Mouse (Mus musculus) limb, embryonic 11.5 days (tissue): ENCODE measurements around the gene Fam240a. TPM values are rescaled to one million over a fixed set of nuclear protein-coding genes. Genes with fewer than 3 reads are reported as not detected.

Experiments used
- ATAC-seq: fragments of 200-750 bp; cut with Nextera tagmentation; 2 replicates; pipeline ENCODE4 v1.8.0; 2017; ENCODE audit warnings: low read depth; ENCODE audit not compliant: insufficient number of reproducible peaks, low FRiP score, low TSS enrichment
- DNase-seq: peaks from one replicate; pipeline ENCODE4 v3.0.0-alpha.2; 2015; ENCODE audit warnings: low spot score
- H3K27ac ChIP-seq: fragments of 300-500 bp; sonication (generic); replicated peaks from 2 replicates; pipeline ENCODE4 v1.5.1; 2014; ENCODE audit warnings: low read depth, mild to moderate bottlenecking, low read length
- H3K27me3 ChIP-seq: fragments of 300-500 bp; sonication (generic); 2 replicates; pipeline ENCODE4 v1.6.1; 2014; ENCODE audit warnings: mild to moderate bottlenecking, low read length, mixed read lengths; ENCODE audit not compliant: control insufficient read depth, insufficient read depth
- H3K36me3 ChIP-seq: fragments of 300-500 bp; sonication (generic); 2 replicates; pipeline ENCODE4 v1.6.1; 2014; ENCODE audit warnings: mild to moderate bottlenecking, low read length, moderate library complexity, mixed read lengths; ENCODE audit not compliant: control insufficient read depth, insufficient read depth
- H3K4me1 ChIP-seq: fragments of 300-500 bp; sonication (generic); 2 replicates; pipeline ENCODE4 v1.6.1; 2014; ENCODE audit warnings: low read length, mixed read lengths; ENCODE audit not compliant: control insufficient read depth, insufficient read depth
- H3K4me2 ChIP-seq: fragments of 300-500 bp; sonication (generic); 2 replicates; pipeline ENCODE4 v1.6.1; 2014; ENCODE audit warnings: low read depth, mild to moderate bottlenecking, moderate library complexity; ENCODE audit not compliant: severe bottlenecking
- H3K4me3 ChIP-seq: fragments of 300-500 bp; sonication (generic); 2 replicates; pipeline ENCODE4 v1.5.1; 2014; ENCODE audit warnings: low read depth, low read length
- H3K9ac ChIP-seq: fragments of 300-500 bp; sonication (generic); 2 replicates; pipeline ENCODE4 v1.6.1; 2014; ENCODE audit warnings: mild to moderate bottlenecking, low read length
- H3K9me3 ChIP-seq: fragments of 300-500 bp; sonication (generic); 2 replicates; pipeline ENCODE4 v1.6.1; 2016; ENCODE audit warnings: low read length; ENCODE audit not compliant: control insufficient read depth
- WGBS: fragments of 180-500 bp; shearing (Covaris S2); extraction: QIAGEN DNeasy Blood & Tissue Kit; methylation state at CpG from one replicate; pipeline ENCODE4 v1.1.7; 2014; 5-methylcytosine and 5-hydroxymethylcytosine counted together
- polyA plus RNA-seq: library from polyadenylated mRNA; unstranded; fragments of >200 nt; fragmentation: Nextera tagmentation; extraction: Ambion mirVana; gene quantifications from 2 replicates; pipeline ENCODE4 v1.2.1, GENCODE M21; 2014

The Fam240a gene
- polyA plus RNA-seq, 1 experiment from 2014 or later = not detected

DNA sequence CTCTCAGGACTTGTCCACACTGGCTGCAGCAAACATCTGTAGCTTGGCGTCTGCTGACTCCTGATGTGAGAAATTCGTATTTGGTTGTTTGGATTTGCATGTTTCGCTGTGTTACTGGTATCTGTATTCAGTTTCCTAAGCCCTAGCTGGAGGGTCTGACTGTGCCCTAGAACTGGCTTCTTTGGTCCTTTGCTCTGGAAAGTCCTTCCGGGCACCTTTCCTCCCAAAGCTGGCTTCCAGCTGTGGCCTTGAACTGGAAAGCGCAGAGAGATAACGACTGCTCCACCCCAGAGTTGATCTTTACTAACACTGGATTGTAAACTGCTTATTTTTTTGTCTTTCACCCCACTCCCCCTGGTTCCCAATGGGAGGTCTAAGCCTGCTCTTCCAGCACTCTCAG lies 31.2 kb upstream of the Fam240a start:
- H3K36me3 ChIP-seq = no peaks in the 10 kb centered on the region
- H3K4me2 ChIP-seq = no peak overlapping the region
- no peak overlapping the region for H3K4me3 ChIP-seq
- H3K27ac ChIP-seq = no peak overlapping the region
- peaks cover 34% of the 10 kb centered on the region for H3K27me3 ChIP-seq
- WGBS = 20% methylated on average over 6 of the region's 6 CpGs
- H3K9me3 ChIP-seq = no peaks in the 10 kb centered on the region
- H3K9ac ChIP-seq = no peak overlapping the region
- no peak for ATAC-seq
- DNase-seq = no peak
- peaks cover 6% of the 10 kb centered on the region for H3K4me1 ChIP-seq

DNA sequence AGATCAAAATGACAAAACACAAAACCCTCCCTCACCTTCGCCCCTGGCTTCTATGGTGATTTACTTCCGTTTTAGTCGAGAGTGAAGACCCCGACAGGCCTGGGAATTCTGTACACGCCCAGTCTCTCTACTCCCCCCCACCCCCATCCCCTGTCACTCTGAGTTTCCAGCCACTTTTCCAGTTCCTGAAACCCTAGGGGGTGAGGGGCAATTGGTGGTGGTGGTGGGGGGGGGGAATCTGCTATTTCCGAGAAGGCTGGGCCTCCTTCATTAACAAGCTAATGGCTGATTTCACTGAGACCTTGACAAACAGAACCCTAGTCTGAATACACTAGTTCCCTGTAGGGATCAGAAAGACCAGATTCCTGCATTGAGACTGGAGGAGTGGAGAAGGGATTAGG lies 30.6 kb upstream of the Fam240a start:
- Histone ChIP-seq H3K27me3 (peaks cover 30% of the 10 kb centered on the region), H3K36me3 (no peaks in the 10 kb centered on the region), H3K9ac (no peak overlapping the region), H3K27ac (no peak overlapping the region), H3K4me3 (no peak overlapping the region), H3K4me1 (peaks cover 6% of the 10 kb centered on the region), H3K4me2 (peak overlapping the region; percentile 17; the same call in 1 of the 2 replicates), H3K9me3 (no peaks in the 10 kb centered on the region)
- peak; percentile 36 for DNase-seq
- ATAC-seq = no peak
- 3% methylated on average over 6 of the region's 6 CpGs for WGBS

DNA sequence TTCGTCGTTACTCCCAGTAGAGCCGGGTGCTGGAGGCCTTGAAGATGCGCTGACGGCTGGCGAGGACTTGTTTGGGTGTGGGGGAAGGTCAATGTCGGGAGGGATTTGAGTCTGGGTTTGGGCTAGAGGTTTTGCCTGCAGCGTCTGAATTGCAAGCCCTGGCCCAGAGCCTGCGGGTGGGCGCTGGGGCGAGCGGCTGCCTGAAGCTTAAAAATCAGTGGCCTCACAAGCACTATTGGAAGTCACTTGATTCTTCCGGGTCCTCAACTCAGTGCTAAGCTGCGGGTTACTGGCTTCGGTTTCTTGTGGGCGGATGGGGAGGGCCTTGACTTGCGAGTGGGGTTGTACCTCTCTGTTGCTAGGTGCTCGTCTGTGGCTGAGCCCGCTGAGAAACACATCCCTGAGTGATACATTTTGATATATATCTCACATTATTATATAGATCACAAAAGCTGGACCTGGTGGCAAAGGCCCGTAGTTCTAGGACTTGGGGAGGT lies 29.9 kb upstream of the Fam240a start:
- no peaks in the 10 kb centered on the region for H3K9me3 ChIP-seq
- no peak for ATAC-seq

DNA sequence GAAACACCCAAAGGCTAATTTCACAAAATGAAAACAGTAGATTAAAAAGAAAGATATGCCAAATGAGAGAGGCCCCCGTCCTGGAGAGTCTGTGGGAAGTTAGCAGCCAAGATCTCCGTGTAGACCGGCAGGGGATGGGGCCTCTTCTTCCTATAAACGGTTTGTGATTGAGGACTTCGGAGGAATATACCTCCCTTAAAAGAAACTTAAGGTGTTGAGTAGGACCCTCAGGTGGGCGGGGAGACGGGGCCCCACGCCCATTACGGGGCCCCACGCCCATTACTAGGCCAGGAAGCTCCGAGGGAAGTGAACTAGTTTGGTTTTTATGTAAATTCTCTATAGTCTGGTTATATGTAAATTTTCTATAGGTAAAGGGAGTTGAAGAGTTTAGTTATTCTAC lies 29.3 kb upstream of the Fam240a start, which contains the start of gene Tdgf1:
TSS of gene Tdgf1 (minus strand) at position 233 of the 400 bp plus-strand sequence.
- H3K27ac ChIP-seq = no peak within 1 kb of the TSS
- H3K4me1 ChIP-seq = peaks cover 6% of the 10 kb centered on the region
- no peak within 1 kb of the TSS for H3K4me3 ChIP-seq
- peaks cover 28% of the 10 kb centered on the region for H3K27me3 ChIP-seq
- H3K9me3 ChIP-seq = no peaks in the 10 kb centered on the region
- WGBS = 5% methylated on average over 11 of the region's 11 CpGs
- ATAC-seq = no peak
- DNase-seq = no peak
- H3K9ac ChIP-seq = no peak within 1 kb of the TSS
- H3K36me3 ChIP-seq = no peaks in the 10 kb centered on the region
- peak within 1 kb of the TSS; percentile 17; the same call in 1 of the 2 replicates for H3K4me2 ChIP-seq

More for the DNA sequence above, 29.9 kb upstream of the Fam240a start:
- Histone ChIP-seq H3K27me3 (peaks cover 28% of the 10 kb centered on the region), H3K4me2 (peak overlapping the region; percentile 17; the same call in 1 of the 2 replicates), H3K4me3 (no peak overlapping the region), H3K9ac (no peak overlapping the region), H3K4me1 (peaks cover 6% of the 10 kb centered on the region), H3K36me3 (no peaks in the 10 kb centered on the region), H3K27ac (no peak overlapping the region)
- 3% methylated on average over 20 of the region's 20 CpGs for WGBS
- DNase-seq = peak; percentile 55

DNA sequence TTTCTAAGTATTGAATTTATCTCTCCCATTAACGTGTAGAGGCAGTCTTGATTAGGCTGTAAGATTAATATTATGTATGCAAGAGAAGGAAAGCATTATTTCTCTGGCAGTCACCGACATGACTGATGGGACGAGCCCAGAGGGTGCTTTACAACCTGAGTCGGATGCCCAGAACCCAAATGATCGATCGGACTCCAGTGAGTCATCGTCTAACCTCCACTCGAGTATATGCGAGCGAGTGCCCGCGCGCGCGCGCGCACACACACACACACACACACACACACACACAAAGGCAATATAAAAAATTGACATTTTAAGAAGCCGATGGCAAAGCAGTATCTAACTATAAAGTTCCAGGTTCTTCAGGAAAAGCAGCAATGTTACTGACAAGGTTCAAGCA lies 28.7 kb upstream of the Fam240a start:
- DNase-seq = no peak
- Histone ChIP-seq H3K27ac (no peak overlapping the region), H3K4me2 (no peak overlapping the region), H3K27me3 (peaks cover 28% of the 10 kb centered on the region), H3K36me3 (no peaks in the 10 kb centered on the region), H3K4me3 (no peak overlapping the region), H3K9me3 (no peaks in the 10 kb centered on the region), H3K4me1 (peaks cover 6% of the 10 kb centered on the region), H3K9ac (no peak overlapping the region)
- ATAC-seq = no peak
- WGBS = 5% methylated on average over 18 of the region's 18 CpGs

DNA sequence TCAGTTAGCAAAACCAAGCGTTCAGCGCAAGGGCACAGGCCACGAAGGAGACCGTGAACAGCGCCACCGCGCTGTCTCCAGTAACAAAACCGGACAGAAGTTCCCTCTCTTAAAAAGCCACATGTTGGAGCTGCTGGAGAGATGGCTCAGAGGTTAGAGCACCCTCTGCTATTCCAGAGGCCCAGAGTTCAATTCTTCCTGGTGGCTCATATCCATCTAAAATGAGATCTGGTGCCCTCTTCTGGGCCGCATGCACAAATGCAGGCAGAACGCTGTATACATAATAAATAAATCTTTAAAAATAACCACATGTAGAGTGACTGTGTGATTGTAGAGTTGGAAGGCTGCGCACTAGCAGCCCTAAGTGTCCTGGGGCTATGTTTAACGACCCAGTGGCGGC lies 27.6 kb upstream of the Fam240a start:
- ATAC-seq (no peak), DNase-seq (no peak)
- Histone ChIP-seq H3K36me3 (no peaks in the 10 kb centered on the region), H3K4me3 (no peak overlapping the region), H3K4me1 (peaks cover 6% of the 10 kb centered on the region), H3K27me3 (peaks cover 28% of the 10 kb centered on the region), H3K9me3 (no peaks in the 10 kb centered on the region), H3K27ac (no peak overlapping the region), H3K4me2 (no peak overlapping the region), H3K9ac (no peak overlapping the region)
- 30% methylated on average over 13 of the region's 13 CpGs for WGBS

DNA sequence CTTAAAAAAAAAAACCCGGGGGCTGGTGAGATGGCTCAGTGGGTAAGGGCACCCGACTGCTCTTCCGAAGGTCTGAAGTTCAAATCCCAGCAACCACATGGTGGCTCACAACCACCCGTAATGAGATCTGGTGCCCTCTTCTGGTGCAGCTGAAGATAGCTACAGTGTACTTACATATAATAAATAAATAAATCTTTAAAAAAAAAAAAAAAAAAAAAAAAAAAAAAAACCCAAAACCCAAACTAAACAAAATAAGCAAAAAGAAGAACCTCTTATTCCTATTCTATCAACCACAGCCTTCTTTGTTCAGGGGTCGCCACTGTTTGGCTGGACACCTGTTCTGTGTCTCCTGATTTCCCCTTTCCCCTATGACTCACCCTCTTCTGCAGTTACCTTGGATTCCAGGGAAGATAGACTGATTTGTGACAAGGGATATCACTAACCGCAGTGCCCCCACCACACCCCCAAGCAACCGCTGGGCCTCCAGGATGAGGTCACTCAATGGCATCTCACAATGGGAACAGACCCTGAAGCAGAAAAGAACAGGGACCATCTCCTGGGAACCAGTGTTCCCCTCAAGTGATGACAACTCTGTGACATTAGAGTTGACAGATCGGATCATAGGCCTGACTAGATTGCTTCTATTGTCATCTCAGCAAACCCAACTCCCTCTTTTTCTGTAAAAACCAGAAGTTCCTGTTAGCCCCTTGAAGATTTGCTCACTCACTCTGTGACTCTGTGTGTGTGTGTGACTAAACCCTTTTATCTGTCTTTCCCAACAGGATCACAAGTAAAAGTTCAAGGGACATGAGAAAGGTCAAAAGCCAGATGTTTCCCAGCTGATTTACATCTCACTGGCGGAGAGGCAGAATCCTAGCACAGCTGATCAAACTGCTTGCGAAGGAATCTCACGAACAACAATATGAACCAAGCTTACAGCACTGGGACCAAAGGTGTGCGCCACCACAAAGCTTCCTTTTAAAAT lies 21.1 kb upstream of the Fam240a start:
- DNase-seq = no peak

DNA sequence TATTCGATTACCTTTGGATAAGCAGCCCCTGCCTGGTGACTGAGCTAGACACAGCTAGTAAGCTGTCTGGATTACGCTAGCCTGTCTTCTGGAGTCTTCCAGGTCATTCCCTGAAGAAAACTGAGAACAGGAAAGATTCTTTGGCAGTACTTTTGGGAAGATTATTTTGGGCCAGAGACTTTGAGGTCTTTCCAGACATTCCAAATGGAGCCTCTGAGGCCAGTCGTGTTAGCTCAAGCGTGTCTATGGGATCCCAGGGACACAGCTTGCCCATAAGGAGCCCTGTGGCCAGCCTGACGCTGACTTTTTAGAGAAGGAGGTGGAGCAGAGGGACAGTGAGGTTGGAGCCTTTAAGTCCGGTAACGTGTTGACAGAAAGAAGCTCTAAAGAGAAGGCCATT lies 19.3 kb upstream of the Fam240a start:
- no peaks in the 10 kb centered on the region for H3K36me3 ChIP-seq
- no peaks in the 10 kb centered on the region for H3K27me3 ChIP-seq
- 89% methylated on average over 7 of the region's 7 CpGs for WGBS
- H3K9me3 ChIP-seq = no peaks in the 10 kb centered on the region
- no peaks in the 10 kb centered on the region for H3K4me1 ChIP-seq
- no peak overlapping the region for H3K9ac ChIP-seq
- ATAC-seq = no peak
- DNase-seq = no peak
- no peak overlapping the region for H3K27ac ChIP-seq
- H3K4me3 ChIP-seq = no peak overlapping the region
- no peak overlapping the region for H3K4me2 ChIP-seq

More for the DNA sequence above, 21.1 kb upstream of the Fam240a start:
- no peak overlapping the region for H3K27ac ChIP-seq
- H3K4me2 ChIP-seq = no peak overlapping the region
- H3K4me3 ChIP-seq = no peak overlapping the region
- no peaks in the 10 kb centered on the region for H3K36me3 ChIP-seq
- WGBS = 67% methylated on average over 12 of the region's 12 CpGs
- no peak for ATAC-seq
- no peaks in the 10 kb centered on the region for H3K27me3 ChIP-seq
- no peaks in the 10 kb centered on the region for H3K4me1 ChIP-seq
- no peak overlapping the region for H3K9ac ChIP-seq
- no peaks in the 10 kb centered on the region for H3K9me3 ChIP-seq
